Mouse (Mus musculus): Measurements from ENCODE around the gene Nop9. TPM values are rescaled to one million over a fixed set of nuclear protein-coding genes. Genes with fewer than 3 reads are reported as not detected.

Gene Nop9
- total and polyA plus RNA-seq, 3 experiments = 38.5 to 92.1 (median 89.1) TPM

GRCm38 (mm10) chr14:55726261-55726660 is 19.2 kb upstream of the Nop9 start:
- Histone ChIP-seq H3K4me1 (ENCODE audit: control insufficient read depth in 1 of 2, insufficient read depth in 2 of 2) (peaks cover 15 to 48% of the 10 kb centered on the region in 2 experiments), H3K9ac (ENCODE audit: insufficient read depth, low read depth) (no peak overlapping the region), H3K79me2 (replicated peaks; ENCODE audit: control insufficient read depth, extremely low read depth, insufficient read depth, poor library complexity, severe bottlenecking) (no peaks in the 10 kb centered on the region), H3K4me3 (replicated peaks in 1 of 3; ENCODE audit: low read depth in 2 of 3, low read length in 2 of 3, poor library complexity in 1 of 3) (no peak overlapping the region), H3K27me3 (replicated peaks) (peaks cover 32% of the 10 kb centered on the region), H3K27ac (ENCODE audit: insufficient read depth, low read depth) (no peak overlapping the region), H3K36me3 (replicated peaks in 1 of 2; ENCODE audit: control insufficient read depth in 1 of 2, insufficient read depth in 1 of 2, low read length in 1 of 2) (no peaks in the 10 kb centered on the region), H3K9me3 (replicated peaks; ENCODE audit: low read length) (no peaks in the 10 kb centered on the region), H3K4me2 (ENCODE audit: insufficient read depth, low read depth, poor library complexity, severe bottlenecking) (no peak overlapping the region)
- TF ChIP-seq MYC (IDR thresholded peaks at IDR 0.05; ENCODE audit: low read depth, low read length) (no peak), IRF4 (IDR thresholded peaks at IDR 0.05; ENCODE audit: low read depth, low read length) (no peak), MAX (IDR thresholded peaks at IDR 0.05; ENCODE audit: low read length) (no peak), RAD21 (IDR thresholded peaks at IDR 0.05; ENCODE audit: low read depth, low read length) (no peak), EP300 (IDR thresholded peaks at IDR 0.05; ENCODE audit: low read length) (no peak), TBP (conservative IDR thresholded peaks at IDR 0.05; ENCODE audit: low read depth, low read length) (no peak), CHD1 (IDR thresholded peaks at IDR 0.05; ENCODE audit: low read depth, low read length) (no peak), GABPA (IDR thresholded peaks at IDR 0.05; ENCODE audit: insufficient replicate concordance, low read depth, low read length) (no peak), MEF2A (IDR thresholded peaks at IDR 0.05; ENCODE audit: borderline replicate concordance, low read depth, low read length) (no peak), MAFK (IDR thresholded peaks at IDR 0.05; ENCODE audit: insufficient replicate concordance, low read length) (no peak), POLR2A (IDR thresholded peaks at IDR 0.05; ENCODE audit: low read depth, low read length) (no peak), ZNF384 (IDR thresholded peaks at IDR 0.05; ENCODE audit: low read depth, low read length) (no peak)
- no peak for DNase-seq (ENCODE audit: extremely low read depth)
- dilution Hi-C loops (cut with MboI; ENCODE audit: extremely low pct_ligation_motif_present, extremely low pct_unique_long_range_greater_than_20kb, low sequenced_read_pairs) = no loop called here
- in situ Hi-C loops (cut with MboI; ENCODE audit: low pct_ligation_motif_present, low pct_unique_long_range_greater_than_20kb, low sequenced_read_pairs) = no loop called here

GRCm38 (mm10) chr14:55727889-55728685 is 17.4 kb upstream of the Nop9 start:
- Histone ChIP-seq H3K9ac (ENCODE audit: insufficient read depth, low read depth) (no peak overlapping the region), H3K4me3 (replicated peaks in 1 of 3; ENCODE audit: low read depth in 2 of 3, low read length in 2 of 3, poor library complexity in 1 of 3) (no peak overlapping the region), H3K79me2 (replicated peaks; ENCODE audit: control insufficient read depth, extremely low read depth, insufficient read depth, poor library complexity, severe bottlenecking) (no peaks in the 10 kb centered on the region), H3K27me3 (replicated peaks) (peaks cover 32% of the 10 kb centered on the region), H3K36me3 (replicated peaks in 1 of 2; ENCODE audit: control insufficient read depth in 1 of 2, insufficient read depth in 1 of 2, low read length in 1 of 2) (no peaks in the 10 kb centered on the region), H3K9me3 (replicated peaks; ENCODE audit: low read length) (no peaks in the 10 kb centered on the region), H3K27ac (ENCODE audit: insufficient read depth, low read depth) (no peak overlapping the region), H3K4me2 (ENCODE audit: insufficient read depth, low read depth, poor library complexity, severe bottlenecking) (no peak overlapping the region), H3K4me1 (ENCODE audit: control insufficient read depth in 1 of 2, insufficient read depth in 2 of 2) (peaks cover 15 to 38% of the 10 kb centered on the region in 2 experiments)
- TF ChIP-seq ZMIZ1 (IDR thresholded peaks at IDR 0.05; ENCODE audit: low read depth, low read length) (no peak), IRF4 (IDR thresholded peaks at IDR 0.05; ENCODE audit: low read depth, low read length) (no peak), MAX (IDR thresholded peaks at IDR 0.05; ENCODE audit: low read length) (no peak), ZKSCAN1 (IDR thresholded peaks at IDR 0.05; ENCODE audit: borderline replicate concordance, low read depth, low read length) (no peak), RCOR1 (conservative IDR thresholded peaks at IDR 0.05; ENCODE audit: low read depth, low read length) (no peak), USF1 (IDR thresholded peaks at IDR 0.05; ENCODE audit: low read depth, low read length) (no peak), POLR2AphosphoS2 (IDR thresholded peaks at IDR 0.05; ENCODE audit: low read depth, low read length) (no peak), USF2 (conservative IDR thresholded peaks at IDR 0.05; ENCODE audit: low read depth, low read length) (no peak), ZC3H11A (IDR thresholded peaks at IDR 0.05; ENCODE audit: low read depth, low read length) (no peak), CTCF (conservative IDR thresholded peaks at IDR 0.05 in 1 of 2, IDR thresholded peaks at IDR 0.05 in 1 of 2; ENCODE audit: low read depth in 2 of 2, low read length in 2 of 2) (no peak), ELF1 (IDR thresholded peaks at IDR 0.05; ENCODE audit: low read depth, low read length) (no peak), ETS1 (conservative IDR thresholded peaks at IDR 0.05; ENCODE audit: low read depth, low read length) (no peak)
- in situ Hi-C loops (cut with MboI; ENCODE audit: low pct_ligation_motif_present, low pct_unique_long_range_greater_than_20kb, low sequenced_read_pairs) = no loop called here
- dilution Hi-C loops (cut with MboI; ENCODE audit: extremely low pct_ligation_motif_present, extremely low pct_unique_long_range_greater_than_20kb, low sequenced_read_pairs) = no loop called here
- DNase-seq (ENCODE audit: extremely low read depth) = no peak
